Mouse (Mus musculus) olfactory bulb, adult 2 months (tissue): ENCODE data around the gene Maml1.

Experiments
- CTCF ChIP-seq: fragments of 200-500 bp; IDR thresholded peaks from 2 replicates; pipeline ENCODE4 v1.5.1; 2012; ENCODE audit warnings: low read depth, mild to moderate bottlenecking, low read length, moderate library complexity; ENCODE audit not compliant: insufficient read depth
- POLR2A ChIP-seq: fragments of 200-500 bp; IDR thresholded peaks from 2 replicates; pipeline ENCODE4 v1.6.1; 2012; ENCODE audit warnings: mild to moderate bottlenecking, low read depth, low read length, moderate library complexity; ENCODE audit not compliant: insufficient read depth

GRCm38 (mm10) chr11:50233993-50234392 lies 58.1 kb downstream of the Maml1 start:
- TF ChIP-seq POLR2A (no peak), CTCF (0 out of 2 replicates have a peak, but pooled peaks have one; percentile 19)
